Mouse (Mus musculus) testis, adult 2 months (tissue): Measurements from ENCODE around the gene Capn7.

Experiments
- CTCF ChIP-seq: fragments of 200-500 bp; IDR thresholded peaks from 2 replicates; pipeline ENCODE4 v1.5.1; 2012; ENCODE audit warnings: low read depth, mild to moderate bottlenecking, inconsistent platforms, low read length, moderate library complexity; ENCODE audit not compliant: control insufficient read depth, insufficient read depth, insufficient replicate concordance
- POLR2A ChIP-seq: fragments of 200-500 bp; IDR thresholded peaks from 2 replicates; pipeline ENCODE4 v1.6.1; 2012; ENCODE audit warnings: low read depth, mild to moderate bottlenecking, inconsistent platforms, low read length, moderate library complexity; ENCODE audit not compliant: control insufficient read depth

DNA sequence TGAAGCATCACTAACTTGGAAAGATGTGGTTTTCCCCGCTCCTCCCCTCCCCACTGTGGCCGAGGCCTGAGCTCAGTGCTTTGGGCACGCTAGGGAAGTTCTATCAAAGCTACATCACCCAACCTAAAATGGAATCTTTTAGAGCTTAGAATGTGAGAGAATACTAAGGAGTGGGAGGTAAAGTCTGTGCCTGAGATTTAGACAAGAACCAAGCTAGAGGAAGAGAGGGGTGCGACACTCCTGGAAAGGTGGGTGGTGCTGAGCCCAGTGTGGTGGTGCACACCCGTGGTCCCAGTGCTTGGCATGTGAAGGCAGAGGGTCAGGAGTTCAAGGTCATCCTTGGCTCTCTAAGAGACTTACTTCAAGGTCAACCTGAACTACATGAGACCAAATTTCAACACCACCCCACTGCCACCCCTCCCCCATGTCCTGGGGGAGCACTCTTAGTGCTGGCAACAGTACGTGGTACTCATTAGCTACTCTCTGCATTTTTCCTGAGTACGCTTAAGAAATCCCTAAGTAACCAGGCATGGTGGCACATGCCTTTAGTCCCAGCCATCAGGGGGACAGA lies 59.3 kb downstream of the Capn7 start:
- TF ChIP-seq POLR2A (no peak), CTCF (no peak)
